Comparison of ENCODE assay signal across 8 mouse cellular contexts in the genomic region with DNA sequence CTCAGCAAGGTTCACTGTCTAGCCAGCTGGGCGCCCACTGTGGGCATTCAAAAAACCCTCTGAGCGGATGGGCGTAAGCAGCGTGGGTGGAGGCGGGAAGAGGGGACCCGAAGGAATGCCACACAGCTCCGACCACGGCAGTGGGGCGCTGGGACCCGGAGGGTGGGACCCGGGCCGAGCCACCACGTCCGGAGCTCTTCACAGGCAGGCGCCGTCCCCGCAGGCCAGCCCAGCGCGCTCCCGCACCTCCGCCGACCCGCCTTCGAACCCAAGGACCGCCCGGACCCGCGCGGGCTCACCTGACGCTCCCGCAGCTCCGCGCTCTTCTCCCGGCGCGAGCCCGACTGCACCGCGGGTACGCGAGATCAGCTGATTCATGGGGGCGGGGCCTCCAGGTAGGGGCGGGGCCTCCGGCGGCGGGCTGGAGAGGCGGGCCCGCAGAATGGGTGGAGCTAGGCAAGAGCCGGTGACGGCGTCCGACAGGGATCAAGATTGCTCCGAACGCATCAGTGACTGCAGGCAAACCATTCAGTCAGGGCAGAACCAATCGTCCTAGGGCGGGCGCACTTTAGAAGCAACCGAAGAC. TPM values are rescaled to one million over a fixed set of nuclear protein-coding genes. Genes with fewer than 3 reads are reported as not detected.
DNase-seq lines count a peak whose midpoint lies in the region; ATAC-seq and TF ChIP-seq lines count a peak whose summit lies in the region.

A gene (minus strand): TSS at position 376 of the 586 bp plus-strand sequence.

- in situ Hi-C loops in ES-E14 (cut with MboI; ENCODE audit: low sequenced_read_pairs in 2 of 2, unreplicated experiment in 2 of 2), result no loop called here

- WGBS in forebrain, embryonic 15.5 days, result under 1% methylated on average over 58 of the region's 58 CpGs
- WGBS in lung, adult 2 months, result under 1% methylated on average over 57 of the region's 58 CpGs

- peak within 1 kb of the TSS; percentile 42; the same call in 1 of the 2 replicates for H3K27ac ChIP-seq in ES-E14 (ENCODE audit: insufficient read depth, low read depth, low read length, poor library complexity, severe bottlenecking)
- H3K27ac ChIP-seq in forebrain, embryonic 15.5 days (replicated peaks), result peak within 1 kb of the TSS; percentile 73

- no peaks in the 10 kb centered on the region for H3K27me3 ChIP-seq in forebrain, embryonic 15.5 days

- no peaks in the 10 kb centered on the region for H3K9me3 ChIP-seq in ES-E14 (ENCODE audit: control insufficient read depth, insufficient read depth, low read depth, low read length)
- H3K9me3 ChIP-seq in forebrain, embryonic 15.5 days, result no peaks in the 10 kb centered on the region

- peak; percentile 67; the same call in 1 of the 2 replicates for TF ChIP-seq POLR2A in lung, adult 2 months (IDR thresholded peaks at IDR 0.05; ENCODE audit: borderline replicate concordance, extremely low read depth, low read depth, low read length)

- peak within 1 kb of the TSS; percentile 85 for H3K9ac ChIP-seq in ES-E14 (ENCODE audit: insufficient read depth, low read depth, low read length, poor library complexity, severe bottlenecking)
- H3K9ac ChIP-seq in forebrain, embryonic 15.5 days (replicated peaks), result peak within 1 kb of the TSS; percentile 75

- ATAC-seq in forebrain, embryonic 15.5 days (replicated peaks), result peak; percentile 98
- peak; percentile 94 for ATAC-seq in neutrophil, adult 5-6 weeks (ENCODE audit: extremely low read depth, insufficient number of reproducible peaks, low FRiP score, poor library complexity, severe bottlenecking)

- peaks cover 0 to 3% of the 10 kb centered on the region in 2 experiments; a peak in 1 of 4 replicates for H3K4me1 ChIP-seq in ES-E14 (ENCODE audit: control insufficient read depth in 2 of 2, insufficient read depth in 2 of 2, low read length in 2 of 2, poor library complexity in 1 of 2)
- peaks cover 12% of the 10 kb centered on the region for H3K4me1 ChIP-seq in forebrain, embryonic 15.5 days
- H3K4me1 ChIP-seq in lung, adult 2 months (ENCODE audit: control insufficient read depth, insufficient read depth, low read length), result peaks cover 3% of the 10 kb centered on the region

- intact Hi-C loops in heart, postnatal 25 days (cut with DNase I), result loop anchor here (5.0 kb wide), 4 partner anchors 115 to 245 kb away; a partner anchor contains a TSS

- H3K36me3 ChIP-seq in ES-E14 (ENCODE audit: control insufficient read depth, insufficient read depth, low read length, poor library complexity, severe bottlenecking), result no peaks in the 10 kb centered on the region
- H3K36me3 ChIP-seq in forebrain, embryonic 15.5 days, result no peaks in the 10 kb centered on the region

- no peak for TF ChIP-seq CTCF in lung, adult 2 months (IDR thresholded peaks at IDR 0.05; ENCODE audit: insufficient read depth, low read length)

- peak within 1 kb of the TSS; percentile 76 to 81 for H3K4me3 ChIP-seq in ES-E14 (ENCODE audit: insufficient read depth in 1 of 2, low read depth in 1 of 2, low read length in 2 of 2, poor library complexity in 1 of 2, severe bottlenecking in 1 of 2)
- H3K4me3 ChIP-seq in forebrain, embryonic 15.5 days, result peak within 1 kb of the TSS; percentile 84
- H3K4me3 ChIP-seq in lung, adult 2 months (replicated peaks; ENCODE audit: extremely low read depth, low read depth, low read length), result peak within 1 kb of the TSS; percentile 87

- DNase-seq in ES-E14 (ENCODE audit: low read depth, low spot score), result peak; percentile 94
- DNase-seq in cerebellum, adult 11-12 months, result peak; percentile 97
- DNase-seq in heart, postnatal 25 days (ENCODE audit: low spot score), result peak; percentile 89
- peak; percentile 97 to 100 for DNase-seq in layer of hippocampus, adult 18-20 months (ENCODE audit: low spot score in 2 of 2)
- peak; percentile 99 for DNase-seq in lung, adult 2 months
- DNase-seq in thymus, adult 18-20 months, result peak; percentile 95 to 96

- H3K4me2 ChIP-seq in forebrain, embryonic 15.5 days (replicated peaks), result peak within 1 kb of the TSS; percentile 52

TF ChIP-seq in ES-E14, 5 proteins besides CTCF, POLR2A, EP300 and RAD21:
- no peak for TF ChIP-seq MAFK (IDR thresholded peaks at IDR 0.05; ENCODE audit: insufficient read depth, low read depth, low read length)
- TF ChIP-seq ZC3H11A (IDR thresholded peaks at IDR 0.05; ENCODE audit: borderline replicate concordance, low read depth, low read length), result no peak
- TF ChIP-seq HCFC1 (IDR thresholded peaks at IDR 0.05; ENCODE audit: borderline replicate concordance, insufficient read depth, low read length), result 0 out of 2 replicates have a peak, but pooled peaks have one; percentile 8
TF ChIP-seq in ES-E14: peak in this region for 1.

RNA-seq across cellular contexts. Expression of the gene that starts here (rescaled TPM):
- total RNA-seq in ES-E14 (2012; rRNA removed), result 18.4 and 23.2 TPM in 2 replicates
- polyA plus RNA-seq in forebrain, embryonic 15.5 days (2015; fragmentation: Nextera tagmentation; extraction: Ambion mirVana), result 18.0 and 20.6 TPM in 2 replicates
- 10 to 100 TPM in 1 of 2 experiments, 1 to 10 TPM in 1; 7.8 to 11.6 TPM for total RNA-seq in heart, postnatal 25 days (2021)
- total RNA-seq in layer of hippocampus, adult 18-20 months (2021), result 10 to 100 TPM; 45.7 to 48.0 TPM
- 4.4 and 5.4 TPM in 2 replicates for polyA plus RNA-seq in lung, adult 2 months (2012; rRNA removed)
- total RNA-seq in neutrophil, adult 5-6 weeks (2017), result 11.5 and 13.3 TPM in 2 replicates

Comparison
In these comparisons a context has a peak if more than half of its experiments do, and no peak if none do; other contexts are left out.
1. Peak in every context shown above with its lines: DNase-seq, ATAC-seq, H3K4me3 ChIP-seq and H3K27ac ChIP-seq.